In genomic region chr5:73792216-73792615, GRCm38 (mm10) we compare ENCODE assay signal across 16 mouse cellular contexts.
"Had no signal": no experiment of that assay in that cellular context is flagged by ENCODE, and none has a peak within 500 bp of the region (broad histone marks: within the 10 kb centered on the region; RNA-seq: fewer than 3 reads in every experiment).

No protein-coding gene starts in this region.

- H3K36me3 ChIP-seq: lung, embryonic 15.5 days; midbrain, embryonic 12.5 days; midbrain, embryonic 15.5 days; neural tube, embryonic 12.5 days; stomach, embryonic 15.5 days had no signal

- H3K27me3 ChIP-seq: midbrain, embryonic 12.5 days; midbrain, embryonic 15.5 days; neural tube, embryonic 12.5 days; stomach, embryonic 15.5 days had no signal

- H3K9me3 ChIP-seq: lung, embryonic 15.5 days; megakaryocyte, embryonic 14.5 days; midbrain, embryonic 12.5 days; midbrain, embryonic 15.5 days; neural tube, embryonic 12.5 days; stomach, embryonic 15.5 days had no signal

- H3K9ac ChIP-seq: lung, embryonic 15.5 days; midbrain, embryonic 12.5 days; midbrain, embryonic 15.5 days; neural tube, embryonic 12.5 days; stomach, embryonic 15.5 days had no signal

- DNase-seq: lung, adult 2 months; lung, postnatal 14 days; lung, postnatal 36 days; right cerebral cortex, postnatal 14 days; thymus, adult 2 months; thymus, postnatal 25 days; thymus, postnatal 4 days had no signal

- H3K27ac ChIP-seq: lung, embryonic 15.5 days; macrophage; midbrain, embryonic 12.5 days; midbrain, embryonic 15.5 days; neural tube, embryonic 12.5 days; stomach, embryonic 15.5 days; stomach, postnatal 0 days had no signal

- ATAC-seq: lung, postnatal 0 days; midbrain, embryonic 15.5 days had no signal

- H3K4me3 ChIP-seq: lung, embryonic 15.5 days; megakaryocyte, embryonic 14.5 days; midbrain, embryonic 12.5 days; midbrain, embryonic 15.5 days; neural tube, embryonic 12.5 days; stomach, embryonic 15.5 days had no signal

- H3K4me1 ChIP-seq: megakaryocyte, embryonic 14.5 days; midbrain, embryonic 12.5 days; midbrain, embryonic 15.5 days; neural tube, embryonic 12.5 days; stomach, embryonic 15.5 days had no signal

- H3K4me2 ChIP-seq: lung, embryonic 15.5 days; midbrain, embryonic 12.5 days; midbrain, embryonic 15.5 days; neural tube, embryonic 12.5 days; stomach, embryonic 15.5 days had no signal
